Mouse (Mus musculus): ENCODE data around the gene Spata21.

The Spata21 gene

GRCm38 (mm10) chr4:141076761-141077506, 11.2 kb upstream of the Spata21 start:
- no peak for DNase-seq (ENCODE audit: low spot score in 2 of 2)

- peak; percentile 86 to 90 for DNase-seq (ENCODE audit: low spot score in 2 of 2)
Measured at GRCm38 (mm10) chr4:141077681-141078509, 10.2 kb upstream of the Spata21 start, which contains the start of gene Necap2. Necap2 (minus strand) TSS chr4:141078357.

- DNase-seq (ENCODE audit: low spot score in 2 of 2) = no peak
Measured at GRCm38 (mm10) chr4:141078510-141079137, 9.5 kb upstream of the Spata21 start.

- no peak for DNase-seq (ENCODE audit: low spot score in 2 of 2)
Measured at GRCm38 (mm10) chr4:141086862-141087261, 1.3 kb upstream of the Spata21 start.

- DNase-seq (ENCODE audit: low spot score in 2 of 2) = no peak
Measured at GRCm38 (mm10) chr4:141088714-141089113, 581 bp downstream of the Spata21 start.

- DNase-seq (ENCODE audit: low spot score in 2 of 2) = no peak
Measured at GRCm38 (mm10) chr4:141095016-141095415, 6.9 kb downstream of the Spata21 start.

- DNase-seq (ENCODE audit: low spot score in 2 of 2) = no peak
Measured at GRCm38 (mm10) chr4:141096710-141097109, 8.6 kb downstream of the Spata21 start.

GRCm38 (mm10) chr4:141098935-141099334, 10.8 kb downstream of the Spata21 start:
- DNase-seq (ENCODE audit: low spot score in 2 of 2) = no peak

GRCm38 (mm10) chr4:141099956-141100355, 11.8 kb downstream of the Spata21 start:
- no peak for DNase-seq (ENCODE audit: low spot score in 2 of 2)

GRCm38 (mm10) chr4:141101291-141101690, 13.2 kb downstream of the Spata21 start:
- no peak for DNase-seq (ENCODE audit: low spot score in 2 of 2)

GRCm38 (mm10) chr4:141101855-141102254, 13.7 kb downstream of the Spata21 start:
- no peak for DNase-seq (ENCODE audit: low spot score in 2 of 2)

GRCm38 (mm10) chr4:141106526-141107183, 18.5 kb downstream of the Spata21 start:
- no peak for DNase-seq (ENCODE audit: low spot score in 2 of 2)

- DNase-seq (ENCODE audit: low spot score in 2 of 2) = no peak
Measured at GRCm38 (mm10) chr4:141108196-141108732, 20.1 kb downstream of the Spata21 start.

- DNase-seq (ENCODE audit: low spot score in 2 of 2) = no peak
Measured at GRCm38 (mm10) chr4:141113831-141114230, 25.7 kb downstream of the Spata21 start.

GRCm38 (mm10) chr4:141114521-141114981, 26.4 kb downstream of the Spata21 start:
- DNase-seq (ENCODE audit: low spot score in 2 of 2) = no peak

GRCm38 (mm10) chr4:141115398-141115797, 27.3 kb downstream of the Spata21 start:
- no peak for DNase-seq (ENCODE audit: low spot score in 2 of 2)

- DNase-seq (ENCODE audit: low spot score in 2 of 2) = no peak
Measured at GRCm38 (mm10) chr4:141118691-141119090, 30.6 kb downstream of the Spata21 start.

- peak; percentile 32 to 59 for DNase-seq (ENCODE audit: low spot score in 2 of 2)
Measured at GRCm38 (mm10) chr4:141120700-141121099, 32.6 kb downstream of the Spata21 start.

GRCm38 (mm10) chr4:141122663-141123062, 34.5 kb downstream of the Spata21 start:
- DNase-seq (ENCODE audit: low spot score in 2 of 2) = no peak

GRCm38 (mm10) chr4:141123065-141123464, 34.9 kb downstream of the Spata21 start:
- DNase-seq (ENCODE audit: low spot score in 2 of 2) = no peak

- no peak for DNase-seq (ENCODE audit: low spot score in 2 of 2)
Measured at GRCm38 (mm10) chr4:141129190-141129710, 41.1 kb downstream of the Spata21 start.
